Mouse (Mus musculus) left cerebral cortex, adult 2 months (tissue): Measurements from ENCODE around the gene Tnfaip8l2. TPM values are rescaled to one million over a fixed set of nuclear protein-coding genes. Genes with fewer than 3 reads are reported as not detected.
A peak's percentile ranks its signal among the peaks of the same experiment; 100 is the strongest.

Experiments
- DNase-seq, 2 experiments: peaks; one replicate each; pipeline ENCODE4 v3.0.0; 2021 to 2022; ENCODE audit warnings: low spot score in 2 of 2, mixed read lengths in 1 of 2; ENCODE audit errors: extremely low spot score in 1 of 2
- H3K27ac ChIP-seq: fragments of 200-600 bp; 2 replicates; pipeline ENCODE4 v1.8.1; 2022
- H3K4me3 ChIP-seq: fragments of 200-600 bp; 2 replicates; pipeline ENCODE4 v1.8.1; 2022
- CTCF ChIP-seq: fragments of 200-600 bp; IDR thresholded peaks from 2 replicates; pipeline ENCODE4 v1.8.1; 2022; ENCODE audit warnings: antibody characterized with exemption, mild to moderate bottlenecking, moderate library complexity
- intact Hi-C: fragments of 180-260 bp; cut with DNase I; formaldehyde crosslinking; loops from one replicate; pipeline ENCODE4 v1.15.1; 2025
- total RNA-seq, 2 experiments: library from RNA; stranded (reverse); gene quantifications; 2 replicates each; pipeline ENCODE4 v1.2.3; 2021

Tnfaip8l2 gene
- total RNA-seq, 2 experiments from 2014 or later: 2.5 to 2.6 TPM

DNA sequence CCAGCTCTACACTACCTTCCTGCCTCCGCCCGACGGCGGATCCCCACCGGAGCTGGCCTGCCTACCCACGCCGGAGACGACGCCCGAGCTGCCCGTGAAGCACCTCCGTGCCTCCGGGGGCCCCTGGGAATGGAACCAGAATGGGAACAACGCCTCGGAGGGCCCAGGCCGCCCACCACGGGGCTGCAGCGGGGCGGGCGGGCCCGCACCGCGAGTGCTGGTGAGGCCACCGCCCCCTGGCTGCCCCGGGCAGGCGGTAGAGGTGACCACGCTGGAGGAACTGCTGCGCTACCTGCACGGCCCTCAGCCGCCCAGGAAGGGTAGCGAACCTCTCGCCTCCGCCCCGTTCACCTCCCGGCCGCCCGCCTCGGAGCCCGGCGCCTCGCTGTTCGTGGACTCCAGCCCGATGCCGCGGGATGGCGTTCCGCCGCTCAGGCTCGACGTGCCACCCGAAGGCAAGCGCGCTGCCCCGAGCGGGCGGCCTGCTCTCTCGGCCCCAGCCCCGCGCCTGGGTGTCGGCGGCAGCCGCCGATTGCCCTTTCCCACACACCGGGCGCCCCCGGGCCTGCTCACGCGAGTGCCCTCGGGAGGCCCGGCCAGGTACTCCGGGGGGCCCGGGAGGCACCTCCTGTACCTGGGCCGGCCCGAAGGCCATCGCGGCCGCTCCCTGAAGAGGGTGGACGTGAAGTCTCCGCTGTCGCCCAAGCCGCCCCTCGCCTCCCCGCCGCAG lies 30.5 kb upstream of the Tnfaip8l2 start:
- intact Hi-C loops: no loop called here
- no peak for TF ChIP-seq CTCF
- no peak for DNase-seq
- H3K4me3 ChIP-seq: no peak overlapping the region
- no peak overlapping the region for H3K27ac ChIP-seq

DNA sequence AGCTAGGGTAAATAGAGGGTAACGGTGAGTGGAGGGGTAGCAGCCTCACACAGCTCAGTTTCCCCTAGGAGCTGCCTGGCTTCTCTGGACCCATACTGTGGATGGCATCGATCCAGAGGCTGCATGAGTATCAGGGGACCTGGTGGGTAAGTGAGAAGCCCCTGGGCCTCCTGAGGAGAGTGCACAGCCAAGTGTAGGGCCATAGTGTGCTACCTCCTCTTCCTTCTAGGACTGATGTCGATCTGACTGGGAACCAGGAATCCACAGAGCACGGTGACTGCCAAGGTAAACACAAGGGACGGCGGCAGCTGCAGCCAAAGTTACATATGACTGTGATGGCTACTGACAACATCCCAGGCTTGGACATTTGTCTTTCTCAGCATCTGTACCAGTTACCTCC lies 28.9 kb upstream of the Tnfaip8l2 start:
- Histone ChIP-seq H3K27ac (no peak overlapping the region), H3K4me3 (no peak overlapping the region)
- no peak for TF ChIP-seq CTCF
- intact Hi-C loops: no loop called here
- no peak for DNase-seq

- TF ChIP-seq CTCF: no peak
- intact Hi-C loops: no loop called here
- no peak for DNase-seq
- Histone ChIP-seq H3K4me3 (no peak overlapping the region), H3K27ac (no peak overlapping the region)
These were observed 27.8 kb upstream of the Tnfaip8l2 start for GRCm38 (mm10) chr3:95169996-95170395.

GRCm38 (mm10) chr3:95164840-95165239 lies 22.7 kb upstream of the Tnfaip8l2 start:
- H3K27ac ChIP-seq: no peak overlapping the region
- H3K4me3 ChIP-seq: no peak overlapping the region
- no peak for TF ChIP-seq CTCF
- no peak for DNase-seq
- intact Hi-C loops: no loop called here

DNA sequence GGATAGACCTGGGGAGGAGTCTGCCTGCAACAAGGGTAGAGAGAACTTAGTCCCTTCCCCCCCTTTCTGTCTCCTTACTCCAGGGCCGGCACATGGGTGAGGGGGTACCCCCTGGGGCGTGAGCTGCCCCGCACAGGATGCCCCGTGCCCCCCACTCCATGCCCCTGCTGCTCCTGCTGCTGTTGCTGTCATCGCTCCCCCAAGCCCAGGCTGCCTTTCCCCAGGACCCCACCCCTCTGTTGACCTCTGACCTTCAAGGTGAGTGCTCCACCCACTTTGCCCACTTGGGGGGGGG lies 22.0 kb upstream of the Tnfaip8l2 start:
- Histone ChIP-seq H3K27ac (no peak overlapping the region), H3K4me3 (no peak overlapping the region)
- no peak for TF ChIP-seq CTCF
- no peak for DNase-seq
- intact Hi-C loops: no loop called here

GRCm38 (mm10) chr3:95163419-95164255 lies 21.5 kb upstream of the Tnfaip8l2 start:
- no peak for TF ChIP-seq CTCF
- no peak overlapping the region for H3K4me3 ChIP-seq
- intact Hi-C loops: no loop called here
- no peak overlapping the region for H3K27ac ChIP-seq
- DNase-seq: no peak

- intact Hi-C loops: no loop called here
- H3K4me3 ChIP-seq: no peak overlapping the region
- H3K27ac ChIP-seq: no peak overlapping the region
- DNase-seq: no peak
- no peak for TF ChIP-seq CTCF
These were observed 20.1 kb upstream of the Tnfaip8l2 start for GRCm38 (mm10) chr3:95162345-95162628.

DNA sequence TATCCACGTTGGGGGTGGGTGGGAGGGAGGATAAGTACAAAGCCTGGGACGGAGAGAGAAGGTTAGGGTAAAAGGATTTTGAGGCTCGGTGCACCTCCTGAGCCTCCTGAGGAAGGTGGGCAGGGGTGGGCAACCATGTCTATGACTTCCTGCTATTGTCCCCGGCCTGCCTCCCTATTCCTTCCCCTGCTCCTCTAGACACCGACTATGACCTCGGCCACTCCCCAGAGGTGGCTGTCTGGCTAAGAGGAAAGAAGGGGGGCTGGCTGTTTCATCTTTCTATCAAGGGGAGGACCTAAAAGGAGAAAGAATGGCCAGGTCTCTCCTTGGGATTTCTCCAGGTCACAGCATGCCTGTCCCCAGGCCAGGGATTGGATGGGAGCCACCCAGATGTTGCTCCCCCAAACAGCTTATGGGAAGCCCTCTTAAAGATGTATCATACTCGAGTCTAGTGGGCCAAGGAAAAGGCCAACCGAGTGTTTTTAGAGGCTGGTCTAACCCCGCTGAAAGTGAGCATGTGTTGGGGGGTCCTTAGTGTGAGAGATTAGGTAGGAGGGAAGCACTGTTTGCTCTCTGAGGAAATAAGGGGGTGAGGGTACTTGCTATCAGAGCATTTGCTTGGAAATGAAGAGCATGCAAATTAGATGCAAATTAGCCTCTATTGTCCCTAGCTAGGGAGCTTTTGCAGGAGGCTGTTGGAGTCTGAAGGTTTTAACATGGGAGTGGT lies 19.6 kb upstream of the Tnfaip8l2 start:
- intact Hi-C loops: no loop called here
- DNase-seq: no peak
- TF ChIP-seq CTCF: no peak
- no peak overlapping the region for H3K27ac ChIP-seq
- peak overlapping the region; percentile 96 for H3K4me3 ChIP-seq

DNA sequence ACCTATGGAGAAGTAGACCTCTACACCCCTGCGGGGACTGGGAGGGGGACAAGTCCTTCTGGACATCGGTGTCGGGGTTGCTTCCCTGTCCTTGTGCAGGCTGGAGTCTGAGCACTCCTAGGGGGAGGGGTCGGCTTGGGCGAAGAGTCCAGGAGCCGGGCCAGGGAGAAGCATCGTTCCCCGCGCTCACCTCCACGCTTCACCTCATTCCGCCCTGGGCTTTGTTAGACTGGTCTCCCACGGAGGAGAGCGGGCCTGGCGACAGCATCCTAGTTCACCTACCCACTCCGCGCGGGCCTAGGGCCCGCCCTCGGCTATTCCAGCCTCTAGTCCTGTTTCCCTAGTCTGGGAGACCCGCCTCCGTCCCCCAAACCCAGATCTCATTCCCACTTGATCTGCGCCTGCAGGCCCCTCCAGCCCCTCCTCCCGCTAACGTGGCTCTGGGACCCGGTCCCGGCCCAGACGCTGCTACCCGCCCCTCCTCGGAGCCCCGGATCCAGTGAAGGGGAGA lies 18.9 kb upstream of the Tnfaip8l2 start:
- intact Hi-C loops: no loop called here
- peak overlapping the region; percentile 9; the same call in 1 of the 2 replicates for H3K27ac ChIP-seq
- H3K4me3 ChIP-seq: peak overlapping the region; percentile 96
- DNase-seq: no peak
- TF ChIP-seq CTCF: no peak

DNA sequence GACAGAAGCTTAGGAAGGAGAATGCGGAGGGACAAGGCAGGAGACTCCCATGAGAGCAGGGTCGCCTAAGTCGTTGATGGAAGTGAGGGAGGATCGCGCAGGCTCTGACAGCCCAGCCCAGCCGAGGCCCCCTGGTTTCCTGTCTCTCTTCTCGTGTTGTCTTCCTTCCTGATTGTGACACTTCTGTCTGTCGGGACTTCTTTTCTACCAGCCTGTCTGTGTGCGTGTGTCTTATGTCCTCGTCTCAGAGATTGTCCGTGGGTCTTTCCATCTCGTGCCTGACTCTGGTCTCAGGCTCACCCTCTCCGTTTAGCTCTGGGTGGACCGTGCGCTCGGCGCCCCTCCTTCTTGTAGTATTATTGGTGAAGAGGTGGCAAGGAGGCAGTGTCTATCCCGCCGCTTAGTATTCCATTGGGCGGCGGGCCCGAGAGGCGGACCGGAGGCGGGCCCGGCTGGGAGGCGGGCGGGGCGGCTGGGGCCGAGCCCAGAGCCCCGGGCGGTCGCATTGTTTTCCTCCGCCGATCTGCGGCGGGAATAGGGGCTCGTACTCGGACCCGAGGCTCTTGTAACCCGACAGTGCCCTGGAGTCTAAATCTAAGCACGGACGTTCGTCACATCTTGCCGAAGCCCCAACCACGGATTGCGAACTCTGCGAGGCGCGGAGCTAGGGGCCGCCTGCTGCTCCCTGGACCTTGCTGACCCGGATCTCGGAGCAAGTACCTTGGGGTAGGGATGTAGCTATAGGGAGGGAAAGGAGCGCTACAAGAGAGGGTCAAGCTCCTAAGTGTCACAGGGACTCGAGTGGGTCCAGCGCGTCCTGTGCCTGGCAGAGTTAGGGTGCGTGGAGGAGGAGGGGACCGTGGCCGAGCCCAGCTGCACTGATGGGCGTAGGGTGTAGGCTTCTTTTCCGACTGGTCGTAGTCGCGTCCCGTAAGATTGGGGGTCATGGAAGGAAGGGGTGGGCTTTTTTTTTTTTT lies 18.1 kb upstream of the Tnfaip8l2 start, which contains the start of gene Sema6c:
Gene Sema6c (plus strand): TSS at position 471 of the 977 bp plus-strand sequence.
- Histone ChIP-seq H3K4me3 (peak within 1 kb of the TSS; percentile 96), H3K27ac (peak within 1 kb of the TSS; percentile 76)
- no peak for TF ChIP-seq CTCF
- DNase-seq: peak; percentile 84 to 87
- intact Hi-C loops: no loop called here

GRCm38 (mm10) chr3:95159511-95159986 lies 17.4 kb upstream of the Tnfaip8l2 start:
- TF ChIP-seq CTCF: no peak
- H3K4me3 ChIP-seq: peak overlapping the region; percentile 96
- H3K27ac ChIP-seq: peak overlapping the region; percentile 76
- no peak for DNase-seq
- intact Hi-C loops: no loop called here
